Mouse (Mus musculus) bone marrow macrophage, adult 2 months (primary cell): ENCODE measurements at regions not wholly inside any gene's neighbourhood (a gene's known extent, or its start where the extent isn't known, plus 50 kb on each side); places are given as distances from the start of the nearest gene placed in this dataset.

Experiments used
- CTCF ChIP-seq: IDR thresholded peaks from 2 replicates; pipeline ENCODE4 v1.5.1; 2012; ENCODE audit warnings: low read depth, mild to moderate bottlenecking, low read length, moderate library complexity
- POLR2A ChIP-seq: IDR thresholded peaks from 2 replicates; pipeline ENCODE4 v1.6.1; 2012; ENCODE audit warnings: mild to moderate bottlenecking, low read depth, low read length, borderline replicate concordance

- TF ChIP-seq CTCF (no peak), POLR2A (no peak)
These were observed 239.1 kb upstream of the Nsun2 start for GRCm38 (mm10) chr13:69294483-69294882.
